Mouse (Mus musculus): ENCODE measurements around the gene Actr6. TPM values are rescaled to one million over a fixed set of nuclear protein-coding genes. Genes with fewer than 3 reads are reported as not detected.

Gene Actr6
- polyA plus RNA-seq, 1 experiment from 2014 or later, result 34.2 TPM

Other genes starting within 250 kb of the Actr6 start
- gene Nr1h4, start 198.7 kb downstream of the Actr6 start, polyA plus RNA-seq (2016; fragmentation: Nextera tagmentation; extraction: Ambion mirVana), result not detected in 2 replicates
- not detected in 2 replicates for gene Slc17a8, start 111.0 kb downstream of the Actr6 start, polyA plus RNA-seq (2016; fragmentation: Nextera tagmentation; extraction: Ambion mirVana)
- gene Scyl2, start 46.0 kb downstream of the Actr6 start, polyA plus RNA-seq (2016; fragmentation: Nextera tagmentation; extraction: Ambion mirVana), result 6.6 and 9.0 TPM in 2 replicates
- 26.0 and 30.1 TPM in 2 replicates for gene Uhrf1bp1l, start 12.7 kb upstream of the Actr6 start, polyA plus RNA-seq (2016; fragmentation: Nextera tagmentation; extraction: Ambion mirVana)
- gene Anks1b, start 141.2 kb upstream of the Actr6 start, polyA plus RNA-seq (2016; fragmentation: Nextera tagmentation; extraction: Ambion mirVana), result 0.04 and 0.46 TPM in 2 replicates

All from limb, embryonic 10.5 days (tissue).